Mouse (Mus musculus) embryonic facial prominence, embryonic 13.5 days (tissue): ENCODE results near the gene Hipk2. TPM values are rescaled to one million over a fixed set of nuclear protein-coding genes. Genes with fewer than 3 reads are reported as not detected.

Experiments used
- ATAC-seq: fragments of 200-750 bp; cut with Nextera tagmentation; 2 replicates; pipeline ENCODE4 v1.8.0; 2017; ENCODE audit warnings: low read depth; ENCODE audit not compliant: insufficient number of reproducible peaks, insufficient read depth, low FRiP score, low TSS enrichment
- H3K27ac ChIP-seq: fragments of 300-500 bp; sonication (generic); 2 replicates; pipeline ENCODE4 v1.5.1; 2015; ENCODE audit warnings: moderate library complexity, mild to moderate bottlenecking, inconsistent platforms
- H3K27me3 ChIP-seq: fragments of 300-500 bp; sonication (generic); 2 replicates; pipeline ENCODE4 v1.6.1; 2015; ENCODE audit warnings: mild to moderate bottlenecking, inconsistent platforms
- H3K36me3 ChIP-seq: fragments of 300-500 bp; sonication (generic); 2 replicates; pipeline ENCODE4 v1.6.1; 2015; ENCODE audit warnings: mild to moderate bottlenecking, inconsistent platforms
- H3K4me1 ChIP-seq: fragments of 300-500 bp; sonication (generic); 2 replicates; pipeline ENCODE4 v1.6.1; 2015; ENCODE audit warnings: inconsistent platforms
- H3K4me2 ChIP-seq: fragments of 300-500 bp; sonication (generic); 2 replicates; pipeline ENCODE4 v1.6.1; 2015; ENCODE audit warnings: moderate library complexity, mild to moderate bottlenecking, inconsistent platforms
- H3K4me3 ChIP-seq: fragments of 300-500 bp; sonication (generic); 2 replicates; pipeline ENCODE4 v1.5.1; 2015; ENCODE audit warnings: mild to moderate bottlenecking, inconsistent platforms
- H3K9ac ChIP-seq: fragments of 300-500 bp; sonication (generic); 2 replicates; pipeline ENCODE4 v1.6.1; 2015; ENCODE audit warnings: mild to moderate bottlenecking, inconsistent platforms
- H3K9me3 ChIP-seq: fragments of 300-500 bp; sonication (generic); 2 replicates; pipeline ENCODE4 v1.6.1; 2016; ENCODE audit warnings: inconsistent platforms
- whole genome bisulfite sequencing: fragments of 180-500 bp; shearing (Covaris S2); methylation state at CpG from one replicate; pipeline ENCODE4 v1.1.7; 2015; ENCODE audit warnings: mixed read lengths; 5-methylcytosine and 5-hydroxymethylcytosine counted together
- polyA plus RNA-seq: library from polyadenylated mRNA; unstranded; fragments of >200 nt; fragmentation: Nextera tagmentation; extraction: Ambion mirVana; gene quantifications from 2 replicates; pipeline ENCODE4 v1.2.1, GENCODE M21; 2015

The Hipk2 gene
- polyA plus RNA-seq, 1 experiment from 2014 or later, result 16.2 TPM

DNA sequence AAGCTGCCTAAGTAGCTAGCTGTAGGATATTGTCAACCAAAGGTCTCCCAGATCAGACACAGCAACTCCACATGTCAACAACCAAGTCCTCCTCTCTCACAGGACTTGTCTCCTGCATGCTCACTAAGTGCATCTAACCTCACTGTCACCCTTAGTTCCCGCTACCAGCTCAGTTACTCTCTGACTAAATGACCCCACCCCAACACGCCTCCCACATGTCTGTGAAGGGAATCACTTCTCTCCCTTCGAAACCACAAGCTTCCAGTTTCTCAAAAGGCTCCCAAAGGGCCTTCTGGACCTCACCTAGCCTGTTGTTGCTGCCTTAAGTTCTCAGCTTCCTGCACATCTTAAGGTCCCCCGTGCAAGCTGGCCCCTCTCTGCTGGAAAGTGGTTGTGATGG, 25.2 kb upstream of the Hipk2 start:
- H3K4me2 ChIP-seq, result no peak overlapping the region
- no peak overlapping the region for H3K4me3 ChIP-seq
- no peak overlapping the region for H3K9ac ChIP-seq
- 84% methylated on average over 4 of the region's 4 CpGs for WGBS
- H3K4me1 ChIP-seq, result peaks cover 5% of the 10 kb centered on the region; the same call in 1 of the 2 replicates
- no peak overlapping the region for H3K27ac ChIP-seq
- no peaks in the 10 kb centered on the region for H3K9me3 ChIP-seq
- ATAC-seq, result no peak
- H3K27me3 ChIP-seq, result no peaks in the 10 kb centered on the region
- no peaks in the 10 kb centered on the region for H3K36me3 ChIP-seq

DNA sequence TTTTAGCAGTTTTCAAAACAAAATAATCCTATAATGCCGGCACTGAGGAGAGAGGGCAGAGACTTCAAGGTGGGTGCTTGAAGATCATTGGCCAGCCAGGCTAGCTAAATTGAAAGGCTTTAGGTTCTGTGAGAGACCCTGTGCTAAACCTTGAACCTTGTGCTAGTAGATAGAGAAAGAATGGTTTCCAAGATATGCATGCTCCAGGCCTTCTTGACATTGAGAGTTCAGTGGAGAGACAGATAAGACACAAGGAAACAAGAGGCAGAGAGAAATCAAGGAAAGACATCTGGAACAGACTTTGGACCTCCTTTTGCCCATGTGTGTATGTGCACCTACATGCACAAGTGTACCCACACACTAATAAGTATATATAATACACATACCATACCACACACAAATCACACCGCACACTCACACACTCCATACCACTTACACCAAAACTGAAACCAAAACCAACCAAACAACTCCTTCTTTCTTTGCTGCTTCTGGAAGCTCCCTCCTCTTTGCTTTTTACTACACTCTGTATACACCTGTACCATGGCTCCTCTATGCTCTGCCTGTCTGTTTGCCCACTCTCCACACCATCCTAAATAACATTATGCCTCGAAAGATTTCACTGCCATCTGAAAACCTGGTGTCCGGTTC, 24.6 kb upstream of the Hipk2 start:
- WGBS, result 86% methylated on average over 4 of the region's 4 CpGs
- Histone ChIP-seq H3K4me3 (no peak overlapping the region), H3K4me2 (no peak overlapping the region), H3K27ac (no peak overlapping the region), H3K27me3 (no peaks in the 10 kb centered on the region), H3K36me3 (no peaks in the 10 kb centered on the region), H3K9ac (no peak overlapping the region), H3K4me1 (peaks cover 5% of the 10 kb centered on the region; the same call in 1 of the 2 replicates), H3K9me3 (no peaks in the 10 kb centered on the region)
- ATAC-seq, result no peak

DNA sequence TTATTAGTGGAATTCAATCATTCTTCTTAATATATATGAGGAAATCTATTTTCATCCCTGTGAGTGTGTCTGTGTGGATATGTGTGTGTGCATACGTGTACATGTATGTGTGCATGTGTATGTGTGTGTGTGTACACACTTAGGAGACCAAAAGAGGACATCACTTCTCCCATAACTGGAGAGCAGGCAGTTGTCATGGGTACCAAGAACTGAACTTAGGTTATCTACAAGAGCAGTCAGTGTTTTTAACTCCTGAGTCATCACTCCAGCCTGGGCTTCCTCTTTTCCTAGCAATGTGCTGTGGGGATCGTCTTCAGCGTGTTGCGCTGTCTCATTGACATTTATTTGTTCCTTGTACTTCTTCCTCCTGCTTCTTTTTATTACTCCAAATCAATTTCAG, 24.1 kb upstream of the Hipk2 start:
- Histone ChIP-seq H3K9ac (no peak overlapping the region), H3K27ac (no peak overlapping the region), H3K9me3 (no peaks in the 10 kb centered on the region), H3K27me3 (no peaks in the 10 kb centered on the region), H3K4me2 (no peak overlapping the region), H3K36me3 (no peaks in the 10 kb centered on the region), H3K4me3 (no peak overlapping the region), H3K4me1 (peaks cover 5% of the 10 kb centered on the region; the same call in 1 of the 2 replicates)
- ATAC-seq, result no peak
- WGBS, result 90% methylated on average over 4 of the region's 4 CpGs

DNA sequence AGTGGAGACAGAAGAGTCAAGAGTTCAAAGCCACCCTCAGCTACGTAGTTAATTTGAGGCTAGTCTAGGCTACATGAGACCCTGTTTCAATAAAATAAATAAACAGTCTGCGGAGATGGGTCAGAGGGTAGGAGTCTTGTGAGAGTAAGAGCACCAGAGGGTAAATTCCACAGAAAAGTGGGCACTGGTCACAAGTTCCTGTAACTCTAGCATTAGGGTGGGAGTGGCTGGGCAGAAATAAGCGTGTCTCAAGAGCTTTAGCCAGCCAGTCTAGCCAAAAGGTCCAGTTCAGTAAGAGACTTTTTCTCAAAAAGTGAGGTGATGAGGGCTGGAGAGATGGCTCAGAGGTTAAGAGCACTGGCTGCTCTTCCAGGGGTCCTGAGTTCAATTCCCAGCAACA, 17.6 kb upstream of the Hipk2 start:
- H3K4me1 ChIP-seq, result peaks cover 5% of the 10 kb centered on the region; the same call in 1 of the 2 replicates
- ATAC-seq, result no peak
- H3K9me3 ChIP-seq, result no peaks in the 10 kb centered on the region
- no peaks in the 10 kb centered on the region for H3K36me3 ChIP-seq
- H3K9ac ChIP-seq, result no peak overlapping the region
- H3K4me3 ChIP-seq, result no peak overlapping the region
- H3K27ac ChIP-seq, result no peak overlapping the region
- 44% methylated on average over 3 of the region's 3 CpGs for WGBS
- no peaks in the 10 kb centered on the region for H3K27me3 ChIP-seq
- no peak overlapping the region for H3K4me2 ChIP-seq

DNA sequence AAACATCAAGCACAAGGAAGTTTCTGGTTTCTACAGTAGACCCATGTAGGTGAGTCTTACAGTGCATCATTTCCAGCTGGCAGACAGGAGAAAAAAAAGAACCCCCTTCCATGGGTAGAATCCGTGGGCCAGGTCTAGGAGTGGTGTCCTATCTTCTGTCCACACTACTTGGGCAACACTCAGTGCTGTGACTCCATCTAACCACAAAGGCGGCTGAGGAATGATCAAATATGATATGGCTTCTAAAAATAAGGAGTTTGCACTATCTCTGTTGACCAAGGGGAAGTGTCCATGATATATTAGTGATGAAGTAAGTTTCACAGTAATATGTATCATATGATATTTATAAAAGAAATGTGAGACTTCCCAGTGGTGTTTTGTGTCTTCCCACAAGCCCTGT, 16.1 kb upstream of the Hipk2 start:
- 72% methylated on average over 2 of the region's 2 CpGs for WGBS
- H3K9ac ChIP-seq, result no peak overlapping the region
- no peaks in the 10 kb centered on the region for H3K36me3 ChIP-seq
- no peak for ATAC-seq
- H3K4me3 ChIP-seq, result no peak overlapping the region
- no peaks in the 10 kb centered on the region for H3K27me3 ChIP-seq
- H3K9me3 ChIP-seq, result no peaks in the 10 kb centered on the region
- H3K4me1 ChIP-seq, result peaks cover 3% of the 10 kb centered on the region; the same call in 1 of the 2 replicates
- no peak overlapping the region for H3K27ac ChIP-seq
- no peak overlapping the region for H3K4me2 ChIP-seq

DNA sequence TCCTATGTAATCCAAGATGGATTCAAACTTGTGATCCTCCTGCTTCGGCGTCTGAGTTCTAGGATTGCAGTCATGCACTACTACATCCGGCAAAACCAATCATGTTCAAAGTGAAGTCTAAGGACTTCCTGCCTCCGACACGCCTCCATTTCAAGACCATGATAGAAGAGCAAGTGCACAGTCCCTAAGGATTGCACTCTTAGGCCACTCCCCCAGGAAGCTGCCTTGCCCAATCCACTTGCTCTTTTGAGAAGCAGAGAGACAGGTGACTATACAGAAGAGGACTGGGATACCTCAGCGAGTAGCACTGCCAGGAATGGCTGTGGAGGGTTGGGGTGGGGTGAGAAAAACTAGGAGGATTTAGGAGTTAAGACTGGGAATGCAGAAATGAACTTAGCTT, 13.2 kb upstream of the Hipk2 start:
- Histone ChIP-seq H3K4me2 (no peak overlapping the region), H3K9ac (no peak overlapping the region), H3K4me1 (no peaks in the 10 kb centered on the region), H3K36me3 (no peaks in the 10 kb centered on the region), H3K9me3 (no peaks in the 10 kb centered on the region), H3K4me3 (no peak overlapping the region), H3K27me3 (no peaks in the 10 kb centered on the region), H3K27ac (no peak overlapping the region)
- 79% methylated on average over 6 of the region's 6 CpGs for WGBS
- no peak for ATAC-seq

DNA sequence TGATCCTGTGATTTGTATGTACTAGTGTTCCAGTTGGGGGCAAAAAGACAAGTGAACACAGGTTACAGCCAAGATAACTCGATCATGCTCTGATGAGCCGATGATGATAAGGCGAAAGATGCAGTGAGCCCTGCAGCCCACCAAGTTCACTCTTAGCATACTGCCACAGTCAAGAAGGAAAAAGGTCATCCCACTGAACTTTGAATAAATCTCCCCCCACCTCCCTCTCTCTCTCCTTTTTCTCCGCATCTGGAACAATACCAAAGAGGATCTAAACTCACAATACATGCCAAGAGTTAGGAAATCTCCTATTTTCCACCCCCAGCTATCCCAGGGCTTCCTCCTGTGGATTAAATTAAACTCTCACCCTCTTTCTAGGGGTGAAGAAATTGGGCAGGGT, 11.5 kb upstream of the Hipk2 start:
- H3K27ac ChIP-seq, result no peak overlapping the region
- no peak overlapping the region for H3K9ac ChIP-seq

DNA sequence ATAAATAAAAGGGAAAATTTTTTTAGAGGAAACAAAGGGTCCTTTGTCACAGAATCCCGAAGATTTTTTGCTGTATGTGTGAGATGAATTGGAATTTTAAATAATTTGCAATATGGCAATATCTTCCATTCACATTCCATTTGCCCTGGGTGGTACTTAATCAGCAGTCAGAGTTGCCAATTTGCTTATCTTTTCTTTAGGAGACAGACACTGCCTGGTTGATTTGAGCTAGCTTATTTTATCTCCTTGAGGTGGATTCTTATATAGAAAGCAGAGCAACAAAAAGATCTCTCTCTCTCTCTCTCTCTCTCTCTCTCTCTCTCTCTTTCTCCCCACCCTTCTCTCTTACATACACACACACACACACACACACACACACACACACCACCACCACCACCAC, 9.2 kb upstream of the Hipk2 start:
- 64% methylated on average over 1 of the region's 1 CpGs for WGBS
- no peak for ATAC-seq
- Histone ChIP-seq H3K27me3 (no peaks in the 10 kb centered on the region), H3K4me1 (peaks cover 12% of the 10 kb centered on the region), H3K27ac (no peak overlapping the region), H3K4me3 (no peak overlapping the region), H3K9ac (no peak overlapping the region), H3K36me3 (no peaks in the 10 kb centered on the region), H3K4me2 (no peak overlapping the region), H3K9me3 (no peaks in the 10 kb centered on the region)

More for the DNA sequence above, 11.5 kb upstream of the Hipk2 start:
- Histone ChIP-seq H3K4me1 (peaks cover 12% of the 10 kb centered on the region), H3K4me3 (no peak overlapping the region), H3K4me2 (no peak overlapping the region), H3K36me3 (no peaks in the 10 kb centered on the region), H3K9me3 (no peaks in the 10 kb centered on the region), H3K27me3 (no peaks in the 10 kb centered on the region)
- WGBS, result 80% methylated on average over 4 of the region's 4 CpGs
- no peak for ATAC-seq

DNA sequence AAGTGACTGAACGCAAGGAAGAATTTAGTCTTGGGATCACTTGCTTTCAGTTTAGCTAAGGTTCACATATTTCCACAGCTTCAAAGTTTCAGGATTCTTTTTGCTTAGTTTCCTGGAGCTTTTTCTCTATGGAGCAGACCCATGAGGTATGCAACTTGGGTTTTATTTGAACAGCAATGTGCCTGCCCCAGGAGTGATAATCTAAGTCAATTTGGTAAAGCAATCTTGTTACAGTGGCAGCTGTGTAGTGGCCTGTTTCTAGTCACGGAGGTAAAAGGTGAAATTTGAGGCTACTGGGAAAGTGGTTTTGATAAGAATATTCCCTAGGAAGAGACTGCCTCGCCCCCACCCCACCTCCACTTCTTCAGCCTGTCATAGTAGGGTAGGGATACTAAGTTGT, 8.5 kb upstream of the Hipk2 start:
- 57% methylated on average over 3 of the region's 3 CpGs for WGBS
- Histone ChIP-seq H3K4me2 (no peak overlapping the region), H3K4me3 (no peak overlapping the region), H3K36me3 (no peaks in the 10 kb centered on the region), H3K27ac (no peak overlapping the region), H3K9me3 (no peaks in the 10 kb centered on the region), H3K9ac (no peak overlapping the region), H3K27me3 (no peaks in the 10 kb centered on the region), H3K4me1 (peaks cover 12% of the 10 kb centered on the region)
- ATAC-seq, result no peak

DNA sequence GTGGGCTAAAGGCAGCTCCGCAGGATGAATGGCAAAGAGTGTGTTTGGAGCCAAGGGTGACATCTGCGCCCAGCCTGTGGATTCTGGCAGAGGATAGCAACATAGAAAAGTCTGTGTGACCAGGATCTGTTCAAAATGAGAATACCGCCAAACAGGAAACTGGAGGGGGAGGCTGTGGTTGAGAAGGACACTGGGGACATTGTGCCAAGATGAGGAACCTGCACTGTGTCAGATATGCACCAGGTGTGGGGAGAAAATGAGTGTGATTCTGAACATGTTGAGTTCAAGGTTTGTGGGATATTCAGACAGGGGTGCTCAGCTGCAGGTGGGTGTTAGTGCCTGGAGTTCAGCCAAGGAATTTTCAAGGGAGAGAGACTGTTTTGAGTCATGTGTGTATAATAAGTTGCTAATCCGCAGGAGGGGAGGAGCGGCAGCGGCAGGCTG, 6.8 kb upstream of the Hipk2 start:
- Histone ChIP-seq H3K27ac (no peak overlapping the region), H3K4me2 (no peak overlapping the region), H3K4me1 (peaks cover 12% of the 10 kb centered on the region), H3K9me3 (no peaks in the 10 kb centered on the region), H3K9ac (no peak overlapping the region), H3K4me3 (no peak overlapping the region), H3K36me3 (no peaks in the 10 kb centered on the region), H3K27me3 (peaks cover 4% of the 10 kb centered on the region; the same call in 1 of the 2 replicates)
- 28% methylated on average over 6 of the region's 6 CpGs for WGBS
- no peak for ATAC-seq

DNA sequence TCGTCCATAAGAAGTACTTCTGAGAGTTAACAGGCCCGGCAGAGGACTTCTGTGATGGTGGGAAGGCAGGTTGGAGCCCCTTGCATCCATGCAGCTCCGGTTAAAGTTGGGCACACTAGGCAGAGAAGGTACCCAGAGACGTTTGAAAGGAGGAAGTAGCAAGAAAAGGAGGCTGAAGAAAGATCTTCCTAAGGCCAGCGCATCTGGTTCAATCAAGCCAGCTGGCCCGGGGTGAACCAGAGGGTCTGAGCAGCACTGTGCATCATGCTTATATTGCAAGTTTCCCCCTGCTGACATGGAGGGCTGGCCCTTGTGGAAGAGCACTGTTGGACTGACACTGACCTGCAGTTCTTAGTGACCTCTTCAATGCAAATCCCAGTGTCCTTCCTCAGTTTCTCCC, 6.0 kb upstream of the Hipk2 start:
- WGBS, result 62% methylated on average over 6 of the region's 6 CpGs
- Histone ChIP-seq H3K9ac (no peak overlapping the region), H3K9me3 (no peaks in the 10 kb centered on the region), H3K27me3 (peaks cover 4% of the 10 kb centered on the region; the same call in 1 of the 2 replicates), H3K4me3 (no peak overlapping the region), H3K27ac (no peak overlapping the region), H3K4me1 (peaks cover 12% of the 10 kb centered on the region), H3K36me3 (no peaks in the 10 kb centered on the region), H3K4me2 (no peak overlapping the region)
- no peak for ATAC-seq

DNA sequence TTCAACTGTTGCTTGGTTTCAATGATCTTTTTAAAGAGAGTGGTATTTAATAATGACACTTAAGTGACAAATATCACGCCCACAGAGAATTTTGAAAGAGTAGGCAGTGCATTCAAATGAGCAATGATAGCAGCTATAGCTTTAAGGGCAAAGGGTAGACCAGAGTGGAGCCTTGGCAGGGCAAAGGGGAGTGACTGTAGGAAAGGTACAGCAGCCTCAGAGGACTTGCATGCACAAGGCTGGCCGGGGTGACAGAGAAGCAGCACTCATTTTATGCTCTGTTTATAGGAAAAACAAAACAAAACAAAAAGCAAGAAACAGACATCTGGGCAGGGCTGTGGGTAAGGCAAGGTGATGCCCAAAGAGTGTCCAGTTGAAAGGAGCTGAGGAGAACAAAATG, 5.5 kb upstream of the Hipk2 start:
- no peak overlapping the region for H3K4me3 ChIP-seq
- no peak overlapping the region for H3K9ac ChIP-seq
- H3K4me2 ChIP-seq, result no peak overlapping the region
- peaks cover 4% of the 10 kb centered on the region; the same call in 1 of the 2 replicates for H3K27me3 ChIP-seq
- H3K36me3 ChIP-seq, result no peaks in the 10 kb centered on the region
- H3K27ac ChIP-seq, result no peak overlapping the region
- ATAC-seq, result no peak
- H3K4me1 ChIP-seq, result peaks cover 12% of the 10 kb centered on the region
- H3K9me3 ChIP-seq, result no peaks in the 10 kb centered on the region
- 68% methylated on average over 2 of the region's 2 CpGs for WGBS
